Mouse (Mus musculus): ENCODE data around the gene 1700010B08Rik. TPM values are rescaled to one million over a fixed set of nuclear protein-coding genes. Genes with fewer than 3 reads are reported as not detected.
A peak's percentile ranks its signal among the peaks of the same experiment; 100 is the strongest.

Gene 1700010B08Rik
- total RNA-seq, 2 experiments from 2014 or later = not detected

- ATAC-seq (replicated peaks; ENCODE audit: low FRiP score, low TSS enrichment, poor library complexity, severe bottlenecking) = no peak
Observed at GRCm38 (mm10) chr2:173760607-173761006, 41.4 kb downstream of the 1700010B08Rik start.

- ATAC-seq (replicated peaks; ENCODE audit: low FRiP score, low TSS enrichment, poor library complexity, severe bottlenecking) = no peak
Observed at GRCm38 (mm10) chr2:173764629-173765028, 45.4 kb downstream of the 1700010B08Rik start.

GRCm38 (mm10) chr2:173767959-173768595 is 48.9 kb downstream of the 1700010B08Rik start:
- ATAC-seq (replicated peaks; ENCODE audit: low FRiP score, low TSS enrichment, poor library complexity, severe bottlenecking) = no peak

GRCm38 (mm10) chr2:173769183-173769582 is 50.0 kb downstream of the 1700010B08Rik start:
- ATAC-seq (replicated peaks; ENCODE audit: low FRiP score, low TSS enrichment, poor library complexity, severe bottlenecking) = 0 out of 2 replicates have a peak, but pooled peaks have one; percentile 3

GRCm38 (mm10) chr2:173770620-173771019 is 51.4 kb downstream of the 1700010B08Rik start:
- no peak for ATAC-seq (replicated peaks; ENCODE audit: low FRiP score, low TSS enrichment, poor library complexity, severe bottlenecking)

Other genes with a start within 250 kb of the 1700010B08Rik start
- not detected in 2 replicates for gene 1700021F07Rik, start 196.8 kb upstream of the 1700010B08Rik start, total RNA-seq (2014; fragmentation: Nextera tagmentation)
- gene 1700021F07Rik, start 196.8 kb upstream of the 1700010B08Rik start, total RNA-seq (2017) = not detected in 2 replicates
- gene Ankrd60, start 141.1 kb upstream of the 1700010B08Rik start, total RNA-seq (2014; fragmentation: Nextera tagmentation) = not detected in 2 replicates
- gene Ankrd60, start 141.1 kb upstream of the 1700010B08Rik start, total RNA-seq (2017) = not detected in 2 replicates
- gene Rab22a, start 59.7 kb upstream of the 1700010B08Rik start, total RNA-seq (2014; fragmentation: Nextera tagmentation) = 18.1 and 20.7 TPM in 2 replicates
- gene Rab22a, start 59.7 kb upstream of the 1700010B08Rik start, total RNA-seq (2017) = 13.3 and 16.8 TPM in 2 replicates
- gene Vapb, start 18.1 kb downstream of the 1700010B08Rik start, total RNA-seq (2014; fragmentation: Nextera tagmentation) = 5.2 and 8.8 TPM in 2 replicates
- 46.8 and 67.2 TPM in 2 replicates for gene Vapb, start 18.1 kb downstream of the 1700010B08Rik start, total RNA-seq (2017)